Mouse (Mus musculus): ENCODE measurements around the gene Dleu7. TPM values are rescaled to one million over a fixed set of nuclear protein-coding genes. Genes with fewer than 3 reads are reported as not detected.

The Dleu7 gene
- total RNA-seq, 4 experiments from 2014 or later, result 0.17 TPM; not detected in 3

GRCm38 (mm10) chr14:62288731-62289130 lies 4.1 kb downstream of the Dleu7 start:
- DNase-seq (ENCODE audit: low spot score), result no peak

GRCm38 (mm10) chr14:62282974-62283373 lies 9.9 kb downstream of the Dleu7 start:
- DNase-seq (ENCODE audit: low spot score), result no peak

DNA sequence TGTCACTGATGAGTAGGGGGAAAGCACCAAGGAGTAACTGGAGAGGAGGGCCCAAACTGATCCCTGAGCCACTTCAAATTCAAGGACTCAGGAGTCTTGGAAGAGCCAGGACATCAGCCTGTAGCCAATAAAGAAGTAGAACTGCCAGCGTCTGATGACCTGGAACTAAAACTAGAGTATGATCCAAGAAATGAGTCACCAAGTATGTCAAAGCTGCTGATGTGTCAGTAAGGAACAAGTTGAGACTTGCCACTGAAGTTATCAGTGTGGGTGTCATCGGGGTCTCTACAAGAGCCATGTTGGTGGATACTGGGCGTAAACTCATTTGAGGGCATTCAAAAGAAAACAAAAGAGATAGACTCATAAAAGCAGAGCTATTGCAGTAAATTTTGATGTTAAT lies 19.2 kb downstream of the Dleu7 start:
- peak; percentile 36 for DNase-seq (ENCODE audit: low spot score)

GRCm38 (mm10) chr14:62270698-62271396 lies 22.0 kb downstream of the Dleu7 start:
- DNase-seq (ENCODE audit: low spot score), result no peak

DNA sequence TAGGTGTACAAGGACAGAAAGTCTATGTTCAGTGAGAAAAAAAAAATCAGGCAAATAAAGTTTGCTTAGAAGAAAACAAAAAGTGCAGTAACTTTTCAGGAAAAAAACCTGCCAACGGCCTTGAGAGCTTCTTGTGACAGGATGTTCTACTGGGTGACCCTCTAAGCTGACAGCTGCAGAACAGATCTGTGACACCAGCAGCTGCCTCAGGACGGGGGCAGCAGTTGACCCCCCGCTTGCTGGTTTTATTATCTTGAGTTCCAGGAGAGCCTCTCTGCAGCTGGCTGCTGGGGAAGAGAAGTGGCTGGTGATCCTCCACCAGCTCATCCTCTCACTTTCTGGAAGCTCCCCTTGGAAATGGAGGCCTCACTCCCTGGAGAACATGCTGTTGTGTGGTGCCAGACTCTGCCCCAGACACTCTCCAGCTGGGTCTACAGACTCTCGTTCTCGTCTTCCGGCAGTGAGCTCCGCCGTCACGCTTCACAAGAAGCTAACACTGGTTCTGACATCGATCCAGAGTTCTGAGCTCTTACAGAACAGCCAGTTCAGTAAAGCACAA lies 33.8 kb downstream of the Dleu7 start:
- peak; percentile 19 for DNase-seq (ENCODE audit: low spot score)

- no peak for DNase-seq (ENCODE audit: low spot score)
These were observed 34.7 kb downstream of the Dleu7 start for GRCm38 (mm10) chr14:62258125-62258524.

GRCm38 (mm10) chr14:62256066-62256465 lies 36.8 kb downstream of the Dleu7 start:
- DNase-seq (ENCODE audit: low spot score), result no peak

- DNase-seq (ENCODE audit: low spot score), result no peak
These were observed 38.5 kb downstream of the Dleu7 start for GRCm38 (mm10) chr14:62254371-62254770.

DNA sequence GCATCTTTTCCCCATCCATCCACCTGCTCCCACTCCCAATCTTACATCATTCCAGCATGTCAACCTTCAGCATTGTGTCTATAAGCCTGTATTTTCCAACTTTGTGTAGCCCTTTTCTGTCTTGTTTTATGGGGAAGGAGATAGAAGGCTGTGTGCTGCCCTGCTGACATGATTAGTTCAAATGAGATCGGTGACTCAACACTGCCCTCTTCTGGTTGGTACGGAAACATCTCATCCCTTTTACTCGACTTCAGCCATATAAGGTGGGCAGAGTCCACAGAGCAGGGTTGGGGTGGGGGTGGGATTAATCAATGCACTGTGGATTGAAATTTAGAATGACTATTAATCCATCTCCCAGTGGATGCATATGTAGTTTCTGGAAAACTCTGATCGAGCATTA lies 40.8 kb downstream of the Dleu7 start:
- peak; percentile 67 for DNase-seq (ENCODE audit: low spot score)

- DNase-seq (ENCODE audit: low spot score), result no peak
These were observed 42.8 kb downstream of the Dleu7 start for GRCm38 (mm10) chr14:62250046-62250445.

- no peak for DNase-seq (ENCODE audit: low spot score)
These were observed 43.6 kb downstream of the Dleu7 start for GRCm38 (mm10) chr14:62249251-62249650.

- DNase-seq (ENCODE audit: low spot score), result no peak
These were observed 44.1 kb downstream of the Dleu7 start for GRCm38 (mm10) chr14:62248796-62249195.

GRCm38 (mm10) chr14:62248345-62248744 lies 44.5 kb downstream of the Dleu7 start:
- no peak for DNase-seq (ENCODE audit: low spot score)

- no peak for DNase-seq (ENCODE audit: low spot score)
These were observed 47.3 kb downstream of the Dleu7 start for GRCm38 (mm10) chr14:62245557-62245956.

- DNase-seq (ENCODE audit: low spot score), result no peak
These were observed 49.3 kb downstream of the Dleu7 start for GRCm38 (mm10) chr14:62243530-62243929.

GRCm38 (mm10) chr14:62235969-62236368 lies 56.9 kb downstream of the Dleu7 start:
- DNase-seq (ENCODE audit: low spot score), result no peak

- DNase-seq (ENCODE audit: low spot score), result no peak
These were observed 57.6 kb downstream of the Dleu7 start for GRCm38 (mm10) chr14:62235214-62235613.

GRCm38 (mm10) chr14:62230968-62231367 lies 61.9 kb downstream of the Dleu7 start:
- no peak for DNase-seq (ENCODE audit: low spot score)

DNA sequence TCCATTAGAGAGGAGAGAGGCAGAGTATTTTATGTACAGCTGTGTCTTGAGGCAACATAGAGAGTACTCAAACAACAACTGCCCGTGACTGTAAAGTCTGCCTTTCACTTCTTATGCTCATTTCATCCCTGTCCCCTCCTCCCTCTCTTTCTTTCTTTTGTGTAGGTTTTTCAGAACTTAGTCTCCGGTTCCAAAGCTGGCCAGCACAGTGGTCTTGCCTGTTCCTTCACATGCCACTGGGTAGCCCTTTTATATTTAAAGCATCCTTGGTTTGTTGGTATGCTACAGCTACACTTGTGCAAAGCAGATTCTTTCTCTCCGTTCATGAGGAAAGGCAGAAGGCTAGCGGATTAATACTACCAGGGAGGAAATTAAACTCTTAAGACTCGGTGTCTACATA lies 65.7 kb downstream of the Dleu7 start:
- no peak for DNase-seq (ENCODE audit: low spot score)

DNA sequence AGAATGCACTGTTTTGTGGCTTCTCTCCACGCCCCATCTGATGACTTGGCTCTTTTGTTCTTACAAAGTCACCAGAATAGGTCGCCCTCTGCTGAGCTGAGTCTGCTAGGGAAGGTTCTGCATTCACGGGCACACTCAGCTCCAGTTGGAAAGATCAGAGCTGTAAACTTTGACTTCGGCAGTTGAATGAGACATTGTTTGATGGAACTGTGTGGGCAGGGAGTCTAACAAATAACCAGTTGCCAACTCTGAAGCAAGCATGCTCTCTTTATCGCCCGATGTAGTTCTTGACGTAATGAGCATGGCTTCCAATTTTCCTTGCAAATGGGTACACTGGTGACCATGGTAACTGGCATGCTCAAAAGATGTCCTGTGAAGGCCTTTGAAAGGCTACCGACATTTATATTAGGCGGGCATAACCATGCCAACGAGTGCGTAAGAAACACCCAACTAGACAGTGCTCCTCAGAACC lies 66.2 kb downstream of the Dleu7 start:
- no peak for DNase-seq (ENCODE audit: low spot score)

Data from heart, adult 8-10 months (tissue).